Mouse (Mus musculus) embryo, embryonic 11 days (tissue): ENCODE results near the gene Gm19426.

Source experiments
- DNase-seq: peaks from one replicate; pipeline ENCODE4 v3.0.0-alpha.2; 2015

Gm19426 gene

GRCm38 (mm10) chr2:84717357-84717756 lies 26.1 kb downstream of the Gm19426 start:
- no peak for DNase-seq

GRCm38 (mm10) chr2:84716423-84717355 lies 26.8 kb downstream of the Gm19426 start:
- DNase-seq, result no peak

- DNase-seq, result peak; percentile 92
These were observed 27.7 kb downstream of the Gm19426 start for GRCm38 (mm10) chr2:84715562-84716361.

GRCm38 (mm10) chr2:84714811-84715561 lies 28.5 kb downstream of the Gm19426 start, which contains the start of gene Zdhhc5:
Gene Zdhhc5, minus strand, starts transcription at chr2:84715180.
- DNase-seq, result peak; percentile 100

- no peak for DNase-seq
These were observed 29.0 kb downstream of the Gm19426 start for GRCm38 (mm10) chr2:84714422-84714810.

- no peak for DNase-seq
These were observed 31.6 kb downstream of the Gm19426 start for GRCm38 (mm10) chr2:84711898-84712297.

GRCm38 (mm10) chr2:84707523-84707922 lies 35.9 kb downstream of the Gm19426 start:
- DNase-seq, result no peak

- no peak for DNase-seq
These were observed 38.2 kb downstream of the Gm19426 start for GRCm38 (mm10) chr2:84705295-84705694.

GRCm38 (mm10) chr2:84704329-84704728 lies 39.1 kb downstream of the Gm19426 start:
- no peak for DNase-seq

GRCm38 (mm10) chr2:84703497-84703896 lies 40.0 kb downstream of the Gm19426 start:
- no peak for DNase-seq

- DNase-seq, result no peak
These were observed 48.3 kb downstream of the Gm19426 start for GRCm38 (mm10) chr2:84695007-84695695.
